Mouse (Mus musculus): ENCODE measurements around the gene Zbtb20. TPM values are rescaled to one million over a fixed set of nuclear protein-coding genes. Genes with fewer than 3 reads are reported as not detected.

Zbtb20 gene
- total and polyA plus RNA-seq, 2 experiments from 2014 or later = 25.2 to 38.0 TPM

DNA sequence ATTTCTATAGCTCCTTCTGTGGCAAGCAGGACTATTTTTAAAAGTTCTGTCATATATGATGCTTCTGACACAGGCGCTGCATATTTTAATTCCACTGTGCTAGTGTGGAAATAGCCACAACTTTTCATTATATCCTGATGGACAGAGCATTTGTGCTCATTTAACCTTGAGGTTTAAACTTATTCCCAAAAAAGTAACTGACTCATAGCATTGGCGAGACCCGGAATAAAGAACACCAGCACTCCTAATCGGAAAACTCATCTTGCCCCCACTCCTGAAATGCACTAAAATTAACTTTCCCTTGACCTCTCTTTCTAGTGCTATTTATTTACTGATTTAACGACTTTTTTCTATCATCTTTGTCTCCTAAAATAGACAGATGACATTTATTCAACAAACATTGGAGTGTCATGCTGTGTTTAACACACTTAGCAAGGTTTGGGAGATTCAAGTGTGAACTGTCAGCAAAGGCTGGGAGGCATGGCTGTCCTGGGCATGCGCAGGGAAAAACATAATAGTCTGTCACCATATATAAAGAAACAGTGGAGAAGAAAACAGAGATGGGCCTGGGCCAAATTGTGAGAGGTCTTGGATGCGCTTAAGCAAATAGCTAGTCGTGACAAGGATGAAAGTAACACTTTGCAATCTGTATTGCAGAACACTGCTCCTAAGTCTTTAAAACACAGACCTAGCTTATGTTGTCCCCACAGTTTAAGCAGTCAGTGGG is 580.9 kb downstream of the Zbtb20 start:
- no peak for TF ChIP-seq CTCF (IDR thresholded peaks at IDR 0.05)
- no peak overlapping the region for H3K27ac ChIP-seq (ENCODE audit: low read depth, low read length)
- H3K36me3 ChIP-seq (ENCODE audit: insufficient read depth, low read length) = no peaks in the 10 kb centered on the region
- no peak overlapping the region for H3K4me3 ChIP-seq (ENCODE audit: low read depth, low read length)
- no peak for ATAC-seq (ENCODE audit: low FRiP score)
- WGBS = 77% methylated on average over 8 of the region's 8 CpGs
- H3K9me3 ChIP-seq (ENCODE audit: low read length) = no peaks in the 10 kb centered on the region
- DNase-seq (ENCODE audit: low spot score) = no peak
- H3K9ac ChIP-seq (replicated peaks; ENCODE audit: low read length, poor library complexity, severe bottlenecking) = no peak overlapping the region
- H3K4me1 ChIP-seq (ENCODE audit: insufficient read depth, low read length) = no peaks in the 10 kb centered on the region
- H3K4me2 ChIP-seq (ENCODE audit: low read depth, low read length, poor library complexity, severe bottlenecking) = no peak overlapping the region
- no peaks in the 10 kb centered on the region for H3K27me3 ChIP-seq (ENCODE audit: insufficient read depth, low read length)

DNA sequence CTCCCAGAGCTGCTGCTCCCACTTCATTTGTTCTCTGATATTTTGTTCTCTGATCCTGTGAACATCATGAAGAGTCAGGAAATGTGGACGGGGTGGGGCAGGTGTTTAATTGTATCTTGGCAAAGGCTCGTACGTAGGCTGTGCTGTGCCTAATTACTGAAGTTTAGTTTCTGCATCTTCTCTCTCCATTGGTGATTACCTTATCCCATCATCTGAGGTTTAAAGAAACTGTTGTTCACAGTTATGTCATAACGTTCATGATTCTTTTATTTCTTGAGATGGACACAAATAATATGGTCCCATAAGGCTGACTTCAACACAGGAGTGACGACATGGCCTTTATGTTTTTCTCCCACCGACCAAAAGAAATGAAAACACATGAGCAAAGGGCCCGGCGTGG is 582.1 kb downstream of the Zbtb20 start:
- Histone ChIP-seq H3K27me3 (ENCODE audit: insufficient read depth, low read length) (no peaks in the 10 kb centered on the region), H3K4me1 (ENCODE audit: insufficient read depth, low read length) (no peaks in the 10 kb centered on the region), H3K36me3 (ENCODE audit: insufficient read depth, low read length) (no peaks in the 10 kb centered on the region), H3K9me3 (ENCODE audit: low read length) (no peaks in the 10 kb centered on the region), H3K9ac (replicated peaks; ENCODE audit: low read length, poor library complexity, severe bottlenecking) (no peak overlapping the region), H3K4me2 (ENCODE audit: low read depth, low read length, poor library complexity, severe bottlenecking) (no peak overlapping the region), H3K27ac (ENCODE audit: low read depth, low read length) (no peak overlapping the region), H3K4me3 (ENCODE audit: low read depth, low read length) (no peak overlapping the region)
- no peak for ATAC-seq (ENCODE audit: low FRiP score)
- 88% methylated on average over 8 of the region's 8 CpGs for WGBS
- DNase-seq (ENCODE audit: low spot score) = no peak
- TF ChIP-seq CTCF (IDR thresholded peaks at IDR 0.05) = no peak

DNA sequence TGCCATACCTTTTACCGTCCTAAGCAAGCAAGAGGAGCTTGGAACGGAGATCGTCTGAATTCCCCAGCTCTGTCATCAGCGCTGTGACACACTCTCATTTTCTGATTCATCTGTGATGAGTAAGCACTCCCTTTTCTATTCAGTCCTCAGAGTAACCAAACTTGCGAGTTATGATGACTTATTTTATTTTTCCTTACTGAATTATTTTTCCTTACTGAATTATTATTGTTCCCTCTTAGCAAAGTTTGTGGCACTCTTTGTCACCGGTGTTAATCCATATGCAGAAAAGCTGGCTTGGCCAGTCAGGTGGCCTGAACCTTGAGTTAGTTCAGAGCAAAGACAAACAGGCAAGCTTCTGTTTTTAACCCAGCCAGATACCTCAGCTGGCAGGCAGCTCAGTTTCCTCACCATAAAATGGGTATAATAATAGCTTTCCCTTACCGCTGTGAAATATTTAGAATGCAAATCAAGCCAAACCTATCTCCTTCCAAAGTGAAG is 583.1 kb downstream of the Zbtb20 start:
- no peak overlapping the region for H3K9ac ChIP-seq (replicated peaks; ENCODE audit: low read length, poor library complexity, severe bottlenecking)
- H3K9me3 ChIP-seq (ENCODE audit: low read length) = no peaks in the 10 kb centered on the region
- H3K27ac ChIP-seq (ENCODE audit: low read depth, low read length) = no peak overlapping the region
- 72% methylated on average over 7 of the region's 7 CpGs for WGBS
- TF ChIP-seq CTCF (IDR thresholded peaks at IDR 0.05) = no peak
- DNase-seq (ENCODE audit: low spot score) (no peak), ATAC-seq (ENCODE audit: low FRiP score) (no peak)
- no peaks in the 10 kb centered on the region for H3K36me3 ChIP-seq (ENCODE audit: insufficient read depth, low read length)
- H3K4me3 ChIP-seq (ENCODE audit: low read depth, low read length) = no peak overlapping the region
- no peaks in the 10 kb centered on the region for H3K27me3 ChIP-seq (ENCODE audit: insufficient read depth, low read length)
- no peaks in the 10 kb centered on the region; the same call in 1 of the 2 replicates for H3K4me1 ChIP-seq (ENCODE audit: insufficient read depth, low read length)
- no peak overlapping the region for H3K4me2 ChIP-seq (ENCODE audit: low read depth, low read length, poor library complexity, severe bottlenecking)

DNA sequence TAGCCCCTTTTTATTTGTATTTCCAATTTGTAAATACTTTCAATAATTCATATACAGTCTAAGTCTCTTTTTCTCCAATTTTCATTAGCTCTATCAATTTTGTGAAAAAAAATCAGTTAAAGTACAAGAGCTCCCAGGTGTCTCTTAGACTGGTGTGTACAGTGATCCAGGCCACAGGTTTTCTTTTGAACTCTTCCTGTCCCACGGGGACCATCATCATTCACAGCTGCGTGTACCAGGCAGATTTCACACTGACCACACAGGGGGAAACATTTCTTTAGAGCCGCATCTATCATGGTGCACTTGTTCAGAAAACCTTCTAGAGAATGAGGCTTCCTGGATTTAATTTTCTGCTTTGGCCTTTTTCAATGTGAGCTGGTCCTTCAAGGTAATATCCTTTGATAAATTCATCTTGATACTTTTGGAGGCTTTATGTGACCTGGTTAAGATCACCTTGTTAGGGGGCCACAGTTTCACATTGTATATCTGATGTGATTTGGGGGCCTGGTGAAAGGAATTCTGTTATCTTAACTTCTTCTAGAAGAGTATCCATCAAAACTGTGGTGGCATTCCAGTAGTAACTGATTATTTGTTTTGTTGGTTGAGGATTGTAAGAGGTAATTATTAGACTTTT is 586.2 kb downstream of the Zbtb20 start:
- no peak for DNase-seq (ENCODE audit: low spot score)
- H3K36me3 ChIP-seq (ENCODE audit: insufficient read depth, low read length) = no peaks in the 10 kb centered on the region
- H3K4me3 ChIP-seq (ENCODE audit: low read depth, low read length) = no peak overlapping the region
- TF ChIP-seq CTCF (IDR thresholded peaks at IDR 0.05) = no peak
- no peaks in the 10 kb centered on the region for H3K9me3 ChIP-seq (ENCODE audit: low read length)
- H3K4me2 ChIP-seq (ENCODE audit: low read depth, low read length, poor library complexity, severe bottlenecking) = no peak overlapping the region
- no peak overlapping the region for H3K9ac ChIP-seq (replicated peaks; ENCODE audit: low read length, poor library complexity, severe bottlenecking)
- 82% methylated on average over 3 of the region's 3 CpGs for WGBS
- no peak for ATAC-seq (ENCODE audit: low FRiP score)
- no peak overlapping the region for H3K27ac ChIP-seq (ENCODE audit: low read depth, low read length)
- H3K27me3 ChIP-seq (ENCODE audit: insufficient read depth, low read length) = no peaks in the 10 kb centered on the region
- peaks cover 4% of the 10 kb centered on the region; the same call in 1 of the 2 replicates for H3K4me1 ChIP-seq (ENCODE audit: insufficient read depth, low read length)

DNA sequence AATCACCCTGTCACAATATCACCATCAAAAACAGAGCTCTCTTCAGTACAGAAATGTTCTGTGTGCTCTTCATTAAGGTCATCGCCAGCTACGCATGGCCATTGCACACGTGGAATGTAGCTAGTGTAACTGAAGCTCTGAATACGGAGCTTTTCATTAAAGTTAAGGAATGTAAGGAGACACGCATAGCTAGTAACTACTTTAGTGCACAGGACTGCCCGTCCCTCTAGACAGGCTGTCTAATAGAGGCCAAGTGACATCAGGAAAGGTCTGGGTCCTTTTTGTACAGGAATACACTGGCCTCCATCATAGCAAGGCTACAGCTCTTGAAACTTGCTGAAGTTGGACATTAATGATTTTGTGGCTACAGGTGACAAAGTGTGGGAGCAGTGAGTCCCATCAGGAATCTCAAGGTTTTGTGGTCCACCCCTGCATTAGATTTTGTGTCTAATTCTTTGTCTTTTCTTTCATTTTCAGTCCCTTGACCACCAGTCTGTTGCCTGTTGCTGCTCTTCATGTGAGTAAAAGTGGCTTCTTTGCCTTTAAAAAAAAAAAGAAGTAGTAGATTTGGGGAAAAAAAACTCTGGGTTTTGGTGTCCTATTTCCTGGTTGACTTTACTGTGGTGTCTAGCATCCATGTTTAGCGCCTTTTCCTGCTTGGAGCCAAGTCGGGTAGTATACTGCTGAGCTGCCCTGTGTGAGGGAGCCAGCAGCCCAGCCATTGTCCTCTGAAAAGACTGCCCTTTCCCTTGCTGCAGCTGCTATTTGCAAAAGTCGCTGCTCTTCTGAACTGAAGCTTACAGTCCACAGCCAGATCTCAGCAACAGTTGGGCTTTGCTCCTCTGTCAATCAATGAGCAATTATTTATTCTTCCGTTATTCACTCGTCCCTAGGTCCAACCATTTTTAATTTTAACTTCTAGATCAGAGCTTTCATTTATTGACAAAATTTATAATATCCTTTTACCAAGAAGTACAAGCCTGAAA is 587.1 kb downstream of the Zbtb20 start:
- Histone ChIP-seq H3K27me3 (ENCODE audit: insufficient read depth, low read length) (no peaks in the 10 kb centered on the region), H3K4me1 (ENCODE audit: insufficient read depth, low read length) (peaks cover 4% of the 10 kb centered on the region; the same call in 1 of the 2 replicates), H3K27ac (ENCODE audit: low read depth, low read length) (no peak overlapping the region; the same call in 1 of the 2 replicates), H3K36me3 (ENCODE audit: insufficient read depth, low read length) (no peaks in the 10 kb centered on the region), H3K4me2 (ENCODE audit: low read depth, low read length, poor library complexity, severe bottlenecking) (no peak overlapping the region), H3K9me3 (ENCODE audit: low read length) (no peaks in the 10 kb centered on the region), H3K9ac (replicated peaks; ENCODE audit: low read length, poor library complexity, severe bottlenecking) (no peak overlapping the region), H3K4me3 (ENCODE audit: low read depth, low read length) (no peak overlapping the region)
- TF ChIP-seq CTCF (IDR thresholded peaks at IDR 0.05) = no peak
- ATAC-seq (ENCODE audit: low FRiP score) = no peak
- 46% methylated on average over 11 of the region's 11 CpGs for WGBS
- DNase-seq (ENCODE audit: low spot score) = peak; percentile 70
